Mouse (Mus musculus): Measurements from ENCODE around the gene Gm20814.
"Not testable (repeated sequence)": the region's sequence is repeated elsewhere in the genome, so short reads cannot be mapped to it uniquely, and the experiment has no call there.

The Gm20814 gene

DNA sequence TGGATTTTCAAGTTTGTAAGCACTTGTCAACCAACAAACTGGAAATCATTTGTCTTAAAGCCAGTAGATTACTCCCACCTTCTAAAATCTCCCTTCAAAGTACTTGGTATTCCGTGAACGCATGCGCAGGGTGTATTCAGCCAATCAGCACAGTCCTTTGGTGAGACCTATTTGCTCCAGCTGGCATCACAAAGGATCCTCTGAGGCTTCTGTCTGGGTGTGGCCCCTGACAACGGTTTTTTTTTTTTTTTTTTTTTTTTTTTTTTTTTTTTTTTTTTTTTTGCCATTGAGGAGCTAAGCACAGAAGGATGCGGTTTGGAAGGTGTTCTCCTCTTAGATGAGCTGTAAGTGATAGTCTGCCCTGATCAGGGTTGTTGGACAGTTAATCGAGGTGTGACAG, at the start of gene Gm20814:
TSS of gene Gm20814 (plus strand) at position 301 of the 400 bp plus-strand sequence.
- DNase-seq (ENCODE audit: low spot score in 2 of 2): not testable (repeated sequence)
